Mouse (Mus musculus) subcutaneous adipose tissue, adult 2 months (tissue): ENCODE results near the gene Aqp8. TPM values are rescaled to one million over a fixed set of nuclear protein-coding genes. Genes with fewer than 3 reads are reported as not detected.

ENCODE experiments used
- polyA plus RNA-seq: library from polyadenylated mRNA; depleted of rRNA; stranded (reverse); fragments of >200 nt; gene quantifications from 2 replicates; pipeline ENCODE4 v1.2.3, GENCODE M21; 2012; ENCODE audit warnings: low replicate concordance; rRNA removed

Gene Aqp8
- 5.5 TPM in 1 of 2 replicates, not detected in the other for polyA plus RNA-seq

DNA sequence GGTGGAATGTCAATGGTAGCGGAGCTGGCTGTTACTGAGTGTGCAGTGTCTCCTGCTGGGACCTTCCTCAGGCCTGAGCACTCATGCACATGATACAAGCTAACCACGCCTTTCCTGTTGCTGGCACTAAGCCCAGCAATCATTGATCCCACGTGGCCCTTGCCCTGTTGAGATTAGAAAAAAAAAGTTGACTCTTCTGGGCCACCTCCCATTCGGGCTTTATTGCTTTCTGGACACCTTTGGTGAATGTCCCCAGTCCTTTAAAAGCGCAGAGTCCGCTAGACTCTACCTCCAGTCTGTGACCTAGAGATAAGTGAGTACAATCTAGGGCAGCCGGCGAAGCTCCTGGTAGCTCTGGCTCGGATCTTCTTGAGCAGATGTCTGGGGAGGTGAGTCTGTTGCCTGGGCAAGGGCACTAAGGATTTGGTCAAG lies at the start of gene Aqp8:
TSS of gene Aqp8 (plus strand) at position 222 of the 432 bp plus-strand sequence.

GRCm38 (mm10) chr7:123500239-123501219 lies 38.4 kb downstream of the Aqp8 start, which contains the start of gene Zkscan2:
TSS of gene Zkscan2 (minus strand) at chr7:123500449.

Other genes with a start within 250 kb of the Aqp8 start
- 0.32 and 15.2 TPM in 2 replicates for gene Slc5a11, start 247.5 kb upstream of the Aqp8 start, polyA plus RNA-seq
- gene Lcmt1, start 92.5 kb upstream of the Aqp8 start, polyA plus RNA-seq = 28.3 and 48.2 TPM in 2 replicates
- 30.8 and 37.8 TPM in 2 replicates for gene Arhgap17, start 92.4 kb upstream of the Aqp8 start, polyA plus RNA-seq
- 0.06 and 0.90 TPM in 2 replicates for gene Zkscan2, start 38.2 kb downstream of the Aqp8 start, polyA plus RNA-seq